Mouse (Mus musculus) cerebellum, postnatal 14 days (tissue): ENCODE results near the gene Cep89.

ENCODE experiments used
- DNase-seq, 2 experiments: peaks; one replicate each; pipeline ENCODE4 v3.0.0; 2021; ENCODE audit warnings: mixed read lengths in 2 of 2

Gene Cep89

GRCm38 (mm10) chr7:35396542-35397168 is at the start of gene Cep89, which contains the start of gene Faap24:
TSS of gene Cep89 (plus strand) at chr7:35397035.
TSS of gene Faap24 (minus strand) at chr7:35396836.
- peak; percentile 94 to 99 for DNase-seq

GRCm38 (mm10) chr7:35347918-35348700 is 48.7 kb upstream of the Cep89 start:
- no peak for DNase-seq

- DNase-seq: no peak
Observed at GRCm38 (mm10) chr7:35349022-35349421, 47.8 kb upstream of the Cep89 start.

GRCm38 (mm10) chr7:35349886-35350684 is 46.8 kb upstream of the Cep89 start:
- DNase-seq: no peak

- DNase-seq: no peak
Observed at GRCm38 (mm10) chr7:35351155-35351554, 45.7 kb upstream of the Cep89 start.

- no peak for DNase-seq
Observed at GRCm38 (mm10) chr7:35353306-35353705, 43.5 kb upstream of the Cep89 start.

GRCm38 (mm10) chr7:35355303-35355872 is 41.4 kb upstream of the Cep89 start:
- peak; percentile 28 to 50 for DNase-seq

GRCm38 (mm10) chr7:35357621-35358020 is 39.2 kb upstream of the Cep89 start:
- DNase-seq: peak; percentile 57 to 65

- no peak for DNase-seq
Observed at GRCm38 (mm10) chr7:35362253-35362652, 34.6 kb upstream of the Cep89 start.

- DNase-seq: no peak
Observed at GRCm38 (mm10) chr7:35362868-35363267, 34.0 kb upstream of the Cep89 start.

GRCm38 (mm10) chr7:35365161-35365910 is 31.5 kb upstream of the Cep89 start:
- no peak for DNase-seq

GRCm38 (mm10) chr7:35371096-35371495 is 25.7 kb upstream of the Cep89 start:
- DNase-seq: no peak

- DNase-seq: no peak
Observed at GRCm38 (mm10) chr7:35372483-35373017, 24.3 kb upstream of the Cep89 start.

GRCm38 (mm10) chr7:35373146-35373989 is 23.5 kb upstream of the Cep89 start:
- peak in 1 of 2 experiments; percentile 43 for DNase-seq

GRCm38 (mm10) chr7:35374265-35374664 is 22.6 kb upstream of the Cep89 start:
- no peak for DNase-seq

GRCm38 (mm10) chr7:35376623-35377022 is 20.2 kb upstream of the Cep89 start:
- peak; percentile 85 to 88 for DNase-seq

GRCm38 (mm10) chr7:35379492-35380119 is 17.2 kb upstream of the Cep89 start:
- no peak for DNase-seq

GRCm38 (mm10) chr7:35380351-35380750 is 16.5 kb upstream of the Cep89 start:
- no peak for DNase-seq

GRCm38 (mm10) chr7:35381861-35382260 is 15.0 kb upstream of the Cep89 start:
- DNase-seq: no peak

GRCm38 (mm10) chr7:35382706-35383353 is 14.0 kb upstream of the Cep89 start:
- DNase-seq: no peak
